Mouse (Mus musculus) T-helper 1 cell (primary cell): ENCODE measurements at regions not wholly inside any gene's neighbourhood (a gene's known extent, or its start where the extent isn't known, plus 50 kb on each side); places are given as distances from the start of the nearest gene placed in this dataset.

Source experiments
- in situ Hi-C: fragments of 300-600 bp; cut with MboI, MseI; formaldehyde crosslinking; loops from one replicate; pipeline ENCODE4 v1.15.1; 2025; ENCODE audit warnings: high pct_unique_total_duplicates

- in situ Hi-C loops = loop anchor here (5.0 kb wide), 1 partner anchor 51 kb away; the partner anchor contains the start of gene Fyn
Observed at GRCm38 (mm10) chr10:39316533-39316932, 52.1 kb upstream of the Fyn start.

- in situ Hi-C loops = loop anchor here (5.0 kb wide), 1 partner anchor 52 kb away; the partner anchor contains the start of gene Fyn
Observed at GRCm38 (mm10) chr10:39315434-39316174, 53.1 kb upstream of the Fyn start.

- in situ Hi-C loops = no loop called here
Observed at GRCm38 (mm10) chr10:39311501-39311900, 57.2 kb upstream of the Fyn start.

GRCm38 (mm10) chr10:39308535-39308934, 60.1 kb upstream of the Fyn start:
- in situ Hi-C loops = no loop called here

GRCm38 (mm10) chr10:39292703-39293496, 75.8 kb upstream of the Fyn start:
- in situ Hi-C loops = no loop called here

GRCm38 (mm10) chr10:39291747-39292198, 76.9 kb upstream of the Fyn start:
- in situ Hi-C loops = no loop called here

- in situ Hi-C loops = no loop called here
Observed at GRCm38 (mm10) chr10:39291134-39291746, 77.4 kb upstream of the Fyn start.

- in situ Hi-C loops = no loop called here
Observed at GRCm38 (mm10) chr10:39290245-39290644, 78.4 kb upstream of the Fyn start.

- in situ Hi-C loops = loop anchor here (10.0 kb wide), 1 partner anchor 416 kb away; no protein-coding TSS in a partner anchor
Observed at GRCm38 (mm10) chr10:39280366-39281000, 88.2 kb upstream of the Fyn start.

- in situ Hi-C loops = no loop called here
Observed at GRCm38 (mm10) chr10:39274202-39274601, 94.5 kb upstream of the Fyn start.

- in situ Hi-C loops = no loop called here
Observed at GRCm38 (mm10) chr10:39273426-39273825, 95.2 kb upstream of the Fyn start.

GRCm38 (mm10) chr10:39272387-39272949, 96.2 kb upstream of the Fyn start:
- in situ Hi-C loops = no loop called here

- in situ Hi-C loops = no loop called here
Observed at GRCm38 (mm10) chr10:39270406-39270805, 98.2 kb upstream of the Fyn start.

GRCm38 (mm10) chr10:39267236-39267635, 101.4 kb upstream of the Fyn start:
- in situ Hi-C loops = no loop called here

GRCm38 (mm10) chr10:39266482-39266881, 102.2 kb upstream of the Fyn start:
- in situ Hi-C loops = no loop called here

- in situ Hi-C loops = no loop called here
Observed at GRCm38 (mm10) chr10:39262466-39262865, 98.9 kb upstream of the Ccn6 start.

- in situ Hi-C loops = no loop called here
Observed at GRCm38 (mm10) chr10:39261174-39262145, 97.9 kb upstream of the Ccn6 start.

GRCm38 (mm10) chr10:39260061-39260460, 96.5 kb upstream of the Ccn6 start:
- in situ Hi-C loops = no loop called here

GRCm38 (mm10) chr10:39257371-39258154, 94.0 kb upstream of the Ccn6 start:
- in situ Hi-C loops = no loop called here
